14 mouse cellular contexts compared by ENCODE assay signal in the genomic region with DNA sequence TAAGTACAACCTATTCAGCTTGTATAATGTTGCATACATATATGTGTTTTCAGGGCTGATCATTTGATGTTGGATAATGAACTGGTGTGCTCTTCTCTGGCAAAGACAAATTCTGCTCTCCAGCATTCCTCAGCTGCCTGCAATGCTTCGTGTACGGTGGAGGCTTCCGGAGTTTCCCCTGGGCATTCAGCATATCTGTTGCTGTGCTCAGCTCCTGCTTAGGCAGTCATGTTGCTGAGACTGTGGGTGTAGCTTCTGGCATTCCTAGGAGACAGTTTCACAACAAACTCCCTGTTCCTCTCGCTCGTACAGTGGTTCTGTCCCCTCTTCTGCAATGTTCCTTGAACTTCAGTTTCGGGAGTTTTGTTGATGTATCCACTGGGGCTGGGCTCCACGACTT.
DNase-seq lines count a peak whose midpoint lies in the region; ATAC-seq and TF ChIP-seq lines count a peak whose summit lies in the region.
"Had no signal": no experiment of that assay in that cellular context is flagged by ENCODE, and none has a peak within 500 bp of the region (broad histone marks: within the 10 kb centered on the region; RNA-seq: fewer than 3 reads in every experiment).

No protein-coding gene starts in this region.

- H3K27me3 ChIP-seq in embryonic facial prominence, embryonic 11.5 days (ENCODE audit: control insufficient read depth, insufficient read depth, low read length), result no peaks in the 10 kb centered on the region
- no peaks in the 10 kb centered on the region for H3K27me3 ChIP-seq in embryonic facial prominence, embryonic 10.5 days (replicated peaks; ENCODE audit: low read depth, poor library complexity, severe bottlenecking)
- H3K27me3 ChIP-seq in intestine, postnatal 0 days (replicated peaks; ENCODE audit: control insufficient read depth, insufficient read depth, low read length), result no peaks in the 10 kb centered on the region
- H3K27me3 ChIP-seq in forebrain, embryonic 14.5 days (replicated peaks; ENCODE audit: control insufficient read depth, insufficient read depth, low read length), result no peaks in the 10 kb centered on the region
- H3K27me3 ChIP-seq: forebrain, embryonic 12.5 days; hindbrain, embryonic 12.5 days had no signal

- no peaks in the 10 kb centered on the region for H3K9me3 ChIP-seq in embryonic facial prominence, embryonic 11.5 days (replicated peaks; ENCODE audit: control insufficient read depth, low read length)
- no peaks in the 10 kb centered on the region for H3K9me3 ChIP-seq in embryonic facial prominence, embryonic 10.5 days
- no peaks in the 10 kb centered on the region for H3K9me3 ChIP-seq in intestine, postnatal 0 days (ENCODE audit: control insufficient read depth)
- H3K9me3 ChIP-seq in forebrain, embryonic 14.5 days (replicated peaks; ENCODE audit: control insufficient read depth, low read length), result no peaks in the 10 kb centered on the region
- H3K9me3 ChIP-seq: forebrain, embryonic 12.5 days; hindbrain, embryonic 12.5 days had no signal

- no peaks in the 10 kb centered on the region for H3K36me3 ChIP-seq in embryonic facial prominence, embryonic 11.5 days (replicated peaks; ENCODE audit: control insufficient read depth, insufficient read depth, low read depth, low read length)
- no peaks in the 10 kb centered on the region for H3K36me3 ChIP-seq in embryonic facial prominence, embryonic 10.5 days (replicated peaks)
- H3K36me3 ChIP-seq in intestine, postnatal 0 days (ENCODE audit: control insufficient read depth, insufficient read depth), result no peaks in the 10 kb centered on the region
- no peaks in the 10 kb centered on the region for H3K36me3 ChIP-seq in forebrain, embryonic 14.5 days (ENCODE audit: control insufficient read depth, insufficient read depth, low read length)
- H3K36me3 ChIP-seq: forebrain, embryonic 12.5 days; hindbrain, embryonic 12.5 days had no signal

- no peak for TF ChIP-seq CTCF in left cerebral cortex, adult 2 months (IDR thresholded peaks at IDR 0.05)
- no peak for TF ChIP-seq CTCF in intestine, postnatal 0 days (IDR thresholded peaks at IDR 0.05; ENCODE audit: low read depth)

- WGBS in embryonic facial prominence, embryonic 11.5 days, result 78% methylated on average over 7 of the region's 7 CpGs
- WGBS in embryonic facial prominence, embryonic 10.5 days, result 70% methylated on average over 7 of the region's 7 CpGs
- 51% methylated on average over 7 of the region's 7 CpGs for WGBS in intestine, postnatal 0 days
- 81% methylated on average over 7 of the region's 7 CpGs for WGBS in forebrain, embryonic 14.5 days

- no peak overlapping the region for H3K4me3 ChIP-seq in embryonic facial prominence, embryonic 11.5 days (ENCODE audit: low read depth, low read length)
- no peak overlapping the region for H3K4me3 ChIP-seq in embryonic facial prominence, embryonic 10.5 days
- no peak overlapping the region for H3K4me3 ChIP-seq in left cerebral cortex, adult 2 months
- H3K4me3 ChIP-seq in intestine, postnatal 0 days (ENCODE audit: low read depth, low read length), result no peak overlapping the region
- H3K4me3 ChIP-seq in forebrain, embryonic 14.5 days (ENCODE audit: low read depth, low read length), result no peak overlapping the region
- H3K4me3 ChIP-seq: forebrain, embryonic 12.5 days; hindbrain, embryonic 12.5 days; megakaryocyte, embryonic 14.5 days had no signal

- DNase-seq in embryonic facial prominence, embryonic 11.5 days (ENCODE audit: low spot score), result peak; percentile 14
- no peak for DNase-seq in embryonic facial prominence, embryonic 10.5 days (ENCODE audit: low spot score)
- peak; percentile 10 to 13 for DNase-seq in left cerebral cortex, adult 2 months (ENCODE audit: extremely low spot score in 1 of 2, low spot score in 2 of 2)
- no peak for DNase-seq in left cerebral cortex, adult 8-10 months (ENCODE audit: low spot score in 2 of 2)
- peak; percentile 72 for DNase-seq in NIH3T3 (ENCODE audit: low read depth)
- DNase-seq in heart, postnatal 25 days (ENCODE audit: low spot score), result peak; percentile 20
- DNase-seq in forebrain, embryonic 14.5 days (ENCODE audit: low spot score), result no peak
- DNase-seq: B cell, adult 2 months; thymus, postnatal 36 days had no signal

- intact Hi-C loops in left cerebral cortex, adult 2 months (cut with DNase I), result no loop called here
- intact Hi-C loops in heart, postnatal 25 days (cut with DNase I), result no loop called here

- H3K9ac ChIP-seq in embryonic facial prominence, embryonic 11.5 days (replicated peaks; ENCODE audit: low read length), result no peak overlapping the region
- no peak overlapping the region for H3K9ac ChIP-seq in intestine, postnatal 0 days (ENCODE audit: low read depth, low read length)
- H3K9ac ChIP-seq in forebrain, embryonic 14.5 days (ENCODE audit: low read length), result no peak overlapping the region
- H3K9ac ChIP-seq: forebrain, embryonic 12.5 days; hindbrain, embryonic 12.5 days had no signal

- H3K4me2 ChIP-seq in embryonic facial prominence, embryonic 11.5 days (ENCODE audit: low read depth, low read length), result no peak overlapping the region
- no peak overlapping the region for H3K4me2 ChIP-seq in intestine, postnatal 0 days (replicated peaks; ENCODE audit: low read depth)
- H3K4me2 ChIP-seq in forebrain, embryonic 14.5 days (ENCODE audit: low read length), result no peak overlapping the region
- H3K4me2 ChIP-seq: forebrain, embryonic 12.5 days; hindbrain, embryonic 12.5 days had no signal

- H3K27ac ChIP-seq in embryonic facial prominence, embryonic 11.5 days (replicated peaks; ENCODE audit: low read depth, low read length), result no peak overlapping the region
- no peak overlapping the region for H3K27ac ChIP-seq in embryonic facial prominence, embryonic 10.5 days (replicated peaks)
- H3K27ac ChIP-seq in left cerebral cortex, adult 2 months, result no peak overlapping the region
- H3K27ac ChIP-seq in intestine, postnatal 0 days (ENCODE audit: low read depth, low read length), result no peak overlapping the region
- no peak overlapping the region for H3K27ac ChIP-seq in forebrain, embryonic 14.5 days (ENCODE audit: low read depth, low read length)
- H3K27ac ChIP-seq: forebrain, embryonic 12.5 days; hindbrain, embryonic 12.5 days; kidney, postnatal 0 days had no signal

- no peaks in the 10 kb centered on the region for H3K4me1 ChIP-seq in embryonic facial prominence, embryonic 11.5 days (ENCODE audit: control insufficient read depth, insufficient read depth, low read length)
- H3K4me1 ChIP-seq in embryonic facial prominence, embryonic 10.5 days, result peaks cover 8% of the 10 kb centered on the region
- no peaks in the 10 kb centered on the region for H3K4me1 ChIP-seq in intestine, postnatal 0 days (replicated peaks; ENCODE audit: control insufficient read depth, insufficient read depth, low read length)
- peaks cover 3% of the 10 kb centered on the region; the same call in 1 of the 2 replicates for H3K4me1 ChIP-seq in forebrain, embryonic 14.5 days (ENCODE audit: control insufficient read depth, insufficient read depth, low read length)
- H3K4me1 ChIP-seq: forebrain, embryonic 12.5 days; hindbrain, embryonic 12.5 days had no signal

- no peak for ATAC-seq in embryonic facial prominence, embryonic 11.5 days (replicated peaks; ENCODE audit: insufficient number of reproducible peaks, low FRiP score, low TSS enrichment, low read depth)
- ATAC-seq in intestine, postnatal 0 days, result no peak
- no peak for ATAC-seq in forebrain, embryonic 14.5 days

Comparison
In these comparisons a context has a peak if more than half of its experiments do, and no peak if none do; other contexts are left out.
1. DNase-seq: peak in embryonic facial prominence, embryonic 11.5 days (single experiment), left cerebral cortex, adult 2 months (2 of 2), NIH3T3 (single experiment) and heart, postnatal 25 days (single experiment); none in embryonic facial prominence, embryonic 10.5 days (single experiment), left cerebral cortex, adult 8-10 months (0 of 2) and forebrain, embryonic 14.5 days (single experiment).